Mouse (Mus musculus): ENCODE measurements around the gene Jam2. TPM values are rescaled to one million over a fixed set of nuclear protein-coding genes. Genes with fewer than 3 reads are reported as not detected.

The Jam2 gene
- 10.3 and 10.8 TPM in 2 replicates for polyA plus RNA-seq (2014; fragmentation: Nextera tagmentation; extraction: Ambion mirVana)

DNA sequence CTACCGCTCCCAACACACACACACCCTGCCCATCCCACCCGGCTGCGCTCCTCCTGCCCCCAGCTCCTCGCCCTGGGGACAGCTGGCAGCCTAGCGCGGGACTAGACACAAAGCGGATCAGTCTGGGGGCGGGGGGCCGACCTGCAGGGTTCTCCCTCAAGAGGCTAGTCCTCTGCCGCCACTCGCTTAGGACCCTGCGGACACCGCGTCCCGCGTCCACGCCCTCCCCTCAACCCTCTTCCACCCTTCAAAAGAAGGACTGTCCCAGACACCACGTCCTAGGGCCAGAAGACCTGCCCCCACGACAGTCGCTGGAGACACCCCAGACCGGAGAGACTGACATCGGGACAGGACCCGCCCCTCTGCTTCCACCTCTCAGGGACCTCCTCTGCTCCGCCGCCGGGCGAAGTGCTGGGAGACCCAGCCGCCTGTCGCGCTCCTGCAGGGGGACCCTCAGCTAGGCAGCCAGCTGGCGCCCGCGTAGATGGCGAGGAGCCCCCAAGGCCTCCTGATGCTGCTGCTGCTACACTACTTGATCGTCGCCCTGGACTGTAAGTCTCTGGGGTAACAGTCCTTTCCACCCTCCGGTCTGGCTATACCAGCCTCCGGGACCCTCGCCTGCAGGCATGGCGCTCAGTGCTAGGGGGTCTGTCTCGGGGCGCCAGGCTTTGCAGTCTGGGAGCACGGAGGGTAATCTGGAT is at the start of gene Jam2:
Jam2 (plus strand) TSS at position 121 of the 701 bp plus-strand sequence.
- Histone ChIP-seq H3K27ac (replicated peaks in 1 of 2; ENCODE audit: control insufficient read depth in 1 of 2, insufficient read depth in 1 of 2, low read depth in 2 of 2, low read length in 2 of 2) (0 out of 4 replicates have a peak within 1 kb of the TSS, but pooled peaks of 1 of the 2 experiments have one; percentile 28), H3K36me3 (ENCODE audit: control insufficient read depth, insufficient read depth, low read length) (no peaks in the 10 kb centered on the region), H3K4me3 (ENCODE audit: control insufficient read depth in 1 of 2, insufficient read depth in 1 of 2, low read depth in 1 of 2, low read length in 2 of 2) (peak within 1 kb of the TSS; percentile 59 to 69), H3K9ac (ENCODE audit: low read length) (peak within 1 kb of the TSS; percentile 74), H3K4me2 (ENCODE audit: low read length) (peak within 1 kb of the TSS; percentile 99), H3K4me1 (ENCODE audit: control insufficient read depth in 2 of 2, insufficient read depth in 2 of 2, low read length in 2 of 2) (0 out of 4 replicates have a peak, but pooled peaks cover 0 to 6% of the 10 kb centered on the region in 2 experiments), H3K27me3 (ENCODE audit: control insufficient read depth, insufficient read depth, low read length) (no peaks in the 10 kb centered on the region; the same call in 1 of the 2 replicates), H3K9me3 (ENCODE audit: control insufficient read depth, low read length) (no peaks in the 10 kb centered on the region)
- peak; percentile 85 for ATAC-seq (ENCODE audit: insufficient number of reproducible peaks, insufficient read depth, low FRiP score, low read depth)
- WGBS = under 1% methylated on average over 43 of the region's 43 CpGs

DNA sequence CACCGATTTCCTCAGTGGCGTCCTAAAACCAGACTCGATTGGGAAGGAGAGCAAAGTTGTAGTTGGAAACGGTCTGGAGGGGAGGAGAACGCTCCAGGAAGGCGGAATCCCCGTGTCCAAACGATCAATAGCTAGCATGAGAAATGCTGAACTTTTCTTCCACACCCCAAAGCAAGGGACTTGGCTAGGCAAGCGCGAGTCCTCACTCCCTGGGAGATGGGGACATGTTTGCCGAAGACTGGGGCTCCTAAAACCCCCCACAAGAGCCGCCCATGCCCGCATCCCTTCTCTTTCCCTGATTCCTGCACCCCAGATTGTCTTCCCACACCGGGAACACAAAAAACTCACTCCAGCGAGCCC is 39.1 kb upstream of the Jam2 start:
- H3K27me3 ChIP-seq (ENCODE audit: control insufficient read depth, insufficient read depth, low read length) = no peaks in the 10 kb centered on the region
- H3K9ac ChIP-seq (ENCODE audit: low read length) = peak overlapping the region; percentile 87
- H3K4me3 ChIP-seq (ENCODE audit: control insufficient read depth in 1 of 2, insufficient read depth in 1 of 2, low read depth in 1 of 2, low read length in 2 of 2) = peak overlapping the region; percentile 67 to 82
- WGBS = 0% methylated on average over 15 of the region's 15 CpGs
- ATAC-seq (ENCODE audit: insufficient number of reproducible peaks, insufficient read depth, low FRiP score, low read depth) = no peak
- H3K27ac ChIP-seq (replicated peaks in 1 of 2; ENCODE audit: control insufficient read depth in 1 of 2, insufficient read depth in 1 of 2, low read depth in 2 of 2, low read length in 2 of 2) = peak overlapping the region in 1 of 2 experiments; percentile 82; a peak in 2 of 4 replicates
- peak overlapping the region; percentile 82 for H3K4me2 ChIP-seq (ENCODE audit: low read length)
- H3K36me3 ChIP-seq (ENCODE audit: control insufficient read depth, insufficient read depth, low read length) = peaks cover 30% of the 10 kb centered on the region
- H3K4me1 ChIP-seq (ENCODE audit: control insufficient read depth in 2 of 2, insufficient read depth in 2 of 2, low read length in 2 of 2) = peaks cover 4 to 7% of the 10 kb centered on the region in 2 experiments
- no peaks in the 10 kb centered on the region for H3K9me3 ChIP-seq (ENCODE audit: control insufficient read depth, low read length)

GRCm38 (mm10) chr16:84735166-84736105 is 38.5 kb upstream of the Jam2 start, which contains the start of gene Mrpl39:
Gene Mrpl39 (minus strand): TSS chr16:84735742.
- H3K9ac ChIP-seq (ENCODE audit: low read length) = peak within 1 kb of the TSS; percentile 87
- peak; percentile 98 for ATAC-seq (ENCODE audit: insufficient number of reproducible peaks, insufficient read depth, low FRiP score, low read depth)
- peak within 1 kb of the TSS; percentile 70 to 82 for H3K27ac ChIP-seq (replicated peaks in 1 of 2; ENCODE audit: control insufficient read depth in 1 of 2, insufficient read depth in 1 of 2, low read depth in 2 of 2, low read length in 2 of 2)
- under 1% methylated on average over 66 of the region's 66 CpGs for WGBS
- H3K4me3 ChIP-seq (ENCODE audit: control insufficient read depth in 1 of 2, insufficient read depth in 1 of 2, low read depth in 1 of 2, low read length in 2 of 2) = peak within 1 kb of the TSS; percentile 72 to 82
- no peaks in the 10 kb centered on the region for H3K9me3 ChIP-seq (ENCODE audit: control insufficient read depth, low read length)
- peaks cover 4 to 7% of the 10 kb centered on the region in 2 experiments for H3K4me1 ChIP-seq (ENCODE audit: control insufficient read depth in 2 of 2, insufficient read depth in 2 of 2, low read length in 2 of 2)
- H3K4me2 ChIP-seq (ENCODE audit: low read length) = peak within 1 kb of the TSS; percentile 82
- no peaks in the 10 kb centered on the region for H3K27me3 ChIP-seq (ENCODE audit: control insufficient read depth, insufficient read depth, low read length)
- H3K36me3 ChIP-seq (ENCODE audit: control insufficient read depth, insufficient read depth, low read length) = peaks cover 23% of the 10 kb centered on the region

DNA sequence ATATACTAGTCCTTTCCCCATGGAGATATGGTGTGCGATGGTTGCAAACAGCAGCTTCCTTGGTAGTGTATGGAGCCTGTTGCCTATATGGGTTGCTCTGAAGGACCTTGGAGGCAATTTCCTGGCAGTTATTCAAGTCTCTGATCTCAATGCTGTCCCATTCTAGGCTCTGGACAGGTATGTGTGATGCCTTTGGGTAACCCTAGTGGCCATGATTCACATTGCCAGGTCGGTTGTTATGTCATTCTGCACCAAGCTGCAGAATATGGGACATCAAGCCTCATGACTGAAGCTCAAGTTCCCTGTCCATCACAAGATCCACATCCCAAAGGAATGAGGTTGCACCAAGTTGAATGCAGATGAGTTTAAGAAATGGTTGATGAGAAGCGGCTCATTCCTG is 36.6 kb upstream of the Jam2 start:
- ATAC-seq (ENCODE audit: insufficient number of reproducible peaks, insufficient read depth, low FRiP score, low read depth) = no peak
- WGBS = 71% methylated on average over 3 of the region's 3 CpGs
- H3K9me3 ChIP-seq (ENCODE audit: control insufficient read depth, low read length) = no peaks in the 10 kb centered on the region
- H3K9ac ChIP-seq (ENCODE audit: low read length) = no peak overlapping the region
- no peak overlapping the region for H3K4me3 ChIP-seq (ENCODE audit: control insufficient read depth in 1 of 2, insufficient read depth in 1 of 2, low read depth in 1 of 2, low read length in 2 of 2)
- no peak overlapping the region for H3K4me2 ChIP-seq (ENCODE audit: low read length)
- peaks cover 4% of the 10 kb centered on the region for H3K36me3 ChIP-seq (ENCODE audit: control insufficient read depth, insufficient read depth, low read length)
- H3K4me1 ChIP-seq (ENCODE audit: control insufficient read depth in 2 of 2, insufficient read depth in 2 of 2, low read length in 2 of 2) = peaks cover 4 to 7% of the 10 kb centered on the region in 2 experiments
- H3K27ac ChIP-seq (replicated peaks in 1 of 2; ENCODE audit: control insufficient read depth in 1 of 2, insufficient read depth in 1 of 2, low read depth in 2 of 2, low read length in 2 of 2) = no peak overlapping the region
- H3K27me3 ChIP-seq (ENCODE audit: control insufficient read depth, insufficient read depth, low read length) = no peaks in the 10 kb centered on the region

DNA sequence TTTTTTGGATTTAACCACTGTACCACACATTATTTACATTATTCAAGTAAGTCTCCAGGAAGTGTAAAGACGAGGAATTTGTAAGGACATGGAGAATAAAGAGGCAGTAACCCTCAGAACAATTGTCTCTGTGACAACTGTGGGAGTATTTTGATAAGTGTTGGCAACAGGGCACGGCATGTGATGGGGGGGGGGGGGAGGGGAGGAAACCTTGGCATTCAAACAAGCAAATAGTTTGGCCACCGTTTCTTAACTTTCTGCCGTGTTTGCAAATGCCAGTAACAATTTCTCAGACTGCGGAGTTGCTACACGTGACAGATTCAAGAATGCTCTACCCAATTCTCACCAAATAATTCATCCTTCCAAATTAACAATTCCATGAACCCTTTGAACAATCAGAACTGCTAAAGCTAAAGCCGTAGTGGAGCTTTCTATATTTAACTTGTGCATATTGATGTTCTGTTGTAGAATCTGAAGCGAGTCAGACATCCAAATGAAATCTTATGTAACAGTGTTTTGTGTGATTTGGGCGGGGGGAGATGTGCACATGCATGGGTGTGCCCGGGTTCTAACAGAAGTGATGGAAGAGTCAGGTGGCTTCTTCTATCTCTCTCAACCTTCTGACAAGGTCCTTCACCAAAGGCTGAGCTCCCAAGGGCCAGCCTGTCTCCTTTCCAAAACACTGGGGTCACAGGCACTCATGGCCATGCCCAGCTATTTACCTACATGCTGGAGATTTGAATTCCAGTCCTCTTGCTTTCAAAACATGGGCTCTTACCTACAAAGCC is 29.0 kb upstream of the Jam2 start:
- no peak for ATAC-seq (ENCODE audit: insufficient number of reproducible peaks, insufficient read depth, low FRiP score, low read depth)
- Histone ChIP-seq H3K4me3 (ENCODE audit: control insufficient read depth in 1 of 2, insufficient read depth in 1 of 2, low read depth in 1 of 2, low read length in 2 of 2) (no peak overlapping the region), H3K27me3 (ENCODE audit: control insufficient read depth, insufficient read depth, low read length) (no peaks in the 10 kb centered on the region), H3K9ac (ENCODE audit: low read length) (no peak overlapping the region), H3K4me1 (ENCODE audit: control insufficient read depth in 2 of 2, insufficient read depth in 2 of 2, low read length in 2 of 2) (no peaks in the 10 kb centered on the region), H3K27ac (replicated peaks in 1 of 2; ENCODE audit: control insufficient read depth in 1 of 2, insufficient read depth in 1 of 2, low read depth in 2 of 2, low read length in 2 of 2) (no peak overlapping the region), H3K9me3 (ENCODE audit: control insufficient read depth, low read length) (no peaks in the 10 kb centered on the region), H3K36me3 (ENCODE audit: control insufficient read depth, insufficient read depth, low read length) (no peaks in the 10 kb centered on the region), H3K4me2 (ENCODE audit: low read length) (no peak overlapping the region)
- 59% methylated on average over 10 of the region's 10 CpGs for WGBS

DNA sequence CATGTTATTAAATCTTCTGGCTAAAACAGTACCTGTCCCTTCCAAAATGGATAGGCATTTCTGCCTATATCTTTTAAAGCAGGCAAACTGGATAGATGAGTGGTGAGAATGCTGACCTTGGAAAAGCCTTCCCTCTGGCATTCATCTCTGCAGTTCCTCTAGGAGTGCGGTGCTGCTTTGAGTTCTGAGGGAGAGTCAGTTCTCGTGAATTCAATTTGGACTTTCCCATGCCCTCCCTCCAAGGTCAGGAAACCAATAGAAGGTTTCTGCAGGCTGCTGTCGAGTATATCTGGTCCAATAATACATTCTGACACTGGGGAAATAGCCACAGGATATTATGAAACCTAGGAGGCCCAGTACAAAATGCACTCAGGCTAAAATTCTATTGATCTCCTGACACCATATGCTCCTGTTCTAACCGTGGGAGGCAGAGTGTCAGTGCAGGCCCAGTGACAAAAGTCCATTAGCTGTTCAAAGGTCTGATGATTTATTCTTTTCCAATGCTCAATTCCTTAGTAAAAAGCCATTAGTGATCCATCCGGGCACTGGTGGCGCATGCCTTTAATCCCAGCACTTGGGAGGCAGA is 28.1 kb upstream of the Jam2 start:
- WGBS = 67% methylated on average over 6 of the region's 6 CpGs
- H3K9me3 ChIP-seq (ENCODE audit: control insufficient read depth, low read length) = no peaks in the 10 kb centered on the region
- no peak overlapping the region for H3K9ac ChIP-seq (ENCODE audit: low read length)
- H3K4me1 ChIP-seq (ENCODE audit: control insufficient read depth in 2 of 2, insufficient read depth in 2 of 2, low read length in 2 of 2) = no peaks in the 10 kb centered on the region
- H3K36me3 ChIP-seq (ENCODE audit: control insufficient read depth, insufficient read depth, low read length) = no peaks in the 10 kb centered on the region
- no peak overlapping the region for H3K4me3 ChIP-seq (ENCODE audit: control insufficient read depth in 1 of 2, insufficient read depth in 1 of 2, low read depth in 1 of 2, low read length in 2 of 2)
- no peak overlapping the region for H3K4me2 ChIP-seq (ENCODE audit: low read length)
- no peaks in the 10 kb centered on the region for H3K27me3 ChIP-seq (ENCODE audit: control insufficient read depth, insufficient read depth, low read length)
- no peak for ATAC-seq (ENCODE audit: insufficient number of reproducible peaks, insufficient read depth, low FRiP score, low read depth)
- no peak overlapping the region for H3K27ac ChIP-seq (replicated peaks in 1 of 2; ENCODE audit: control insufficient read depth in 1 of 2, insufficient read depth in 1 of 2, low read depth in 2 of 2, low read length in 2 of 2)

Measured in heart, embryonic 14.5 days (tissue).